Mouse (Mus musculus): ENCODE results near the gene B3gntl1. TPM values are rescaled to one million over a fixed set of nuclear protein-coding genes. Genes with fewer than 3 reads are reported as not detected.
A peak's percentile ranks its signal among the peaks of the same experiment; 100 is the strongest.

Gene B3gntl1
- polyA plus RNA-seq (2014; fragmentation: Nextera tagmentation; extraction: Ambion mirVana) = 6.4 and 6.5 TPM in 2 replicates

GRCm38 (mm10) chr11:121672990-121673572 lies at the start of gene B3gntl1:
B3gntl1 (minus strand) TSS chr11:121673153.
- Histone ChIP-seq H3K27ac (ENCODE audit: low read depth, low read length) (peak within 1 kb of the TSS; percentile 87), H3K4me2 (peak within 1 kb of the TSS; percentile 74), H3K27me3 (ENCODE audit: control insufficient read depth, insufficient read depth, low read length) (no peaks in the 10 kb centered on the region), H3K36me3 (ENCODE audit: control insufficient read depth, insufficient read depth, low read length) (no peaks in the 10 kb centered on the region; the same call in 1 of the 2 replicates), H3K9ac (ENCODE audit: low read depth, low read length) (peak within 1 kb of the TSS; percentile 74), H3K4me1 (ENCODE audit: control insufficient read depth, insufficient read depth, low read length) (peaks cover 5% of the 10 kb centered on the region; the same call in 1 of the 2 replicates), H3K9me3 (replicated peaks; ENCODE audit: control insufficient read depth, low read length) (no peaks in the 10 kb centered on the region), H3K4me3 (ENCODE audit: low read depth, low read length) (peak within 1 kb of the TSS; percentile 65)
- under 1% methylated on average over 46 of the region's 46 CpGs for WGBS (ENCODE audit: insufficient replicate concordance)
- peak; percentile 100 for ATAC-seq (replicated peaks; ENCODE audit: insufficient number of reproducible peaks, low FRiP score, low TSS enrichment)

GRCm38 (mm10) chr11:121722434-121722833 lies 49.5 kb upstream of the B3gntl1 start:
- H3K9ac ChIP-seq (ENCODE audit: low read depth, low read length) = no peak overlapping the region
- H3K4me3 ChIP-seq (ENCODE audit: low read depth, low read length) = no peak overlapping the region
- no peaks in the 10 kb centered on the region for H3K9me3 ChIP-seq (replicated peaks; ENCODE audit: control insufficient read depth, low read length)
- no peaks in the 10 kb centered on the region for H3K4me1 ChIP-seq (ENCODE audit: control insufficient read depth, insufficient read depth, low read length)
- ATAC-seq (replicated peaks; ENCODE audit: insufficient number of reproducible peaks, low FRiP score, low TSS enrichment) = no peak
- no peaks in the 10 kb centered on the region for H3K36me3 ChIP-seq (ENCODE audit: control insufficient read depth, insufficient read depth, low read length)
- WGBS (ENCODE audit: insufficient replicate concordance) = 61% methylated on average over 2 of the region's 2 CpGs
- H3K4me2 ChIP-seq = no peak overlapping the region
- H3K27me3 ChIP-seq (ENCODE audit: control insufficient read depth, insufficient read depth, low read length) = no peaks in the 10 kb centered on the region
- no peak overlapping the region for H3K27ac ChIP-seq (ENCODE audit: low read depth, low read length)

- Histone ChIP-seq H3K27ac (ENCODE audit: low read depth, low read length) (no peak overlapping the region), H3K27me3 (ENCODE audit: control insufficient read depth, insufficient read depth, low read length) (no peaks in the 10 kb centered on the region), H3K4me3 (ENCODE audit: low read depth, low read length) (no peak overlapping the region), H3K4me2 (no peak overlapping the region), H3K4me1 (ENCODE audit: control insufficient read depth, insufficient read depth, low read length) (no peaks in the 10 kb centered on the region), H3K9me3 (replicated peaks; ENCODE audit: control insufficient read depth, low read length) (no peaks in the 10 kb centered on the region), H3K36me3 (ENCODE audit: control insufficient read depth, insufficient read depth, low read length) (no peaks in the 10 kb centered on the region), H3K9ac (ENCODE audit: low read depth, low read length) (no peak overlapping the region)
- 87% methylated on average over 3 of the region's 3 CpGs for WGBS (ENCODE audit: insufficient replicate concordance)
- ATAC-seq (replicated peaks; ENCODE audit: insufficient number of reproducible peaks, low FRiP score, low TSS enrichment) = no peak
Observed at GRCm38 (mm10) chr11:121720752-121721151, 47.8 kb upstream of the B3gntl1 start.

- no peak overlapping the region for H3K4me2 ChIP-seq
- H3K27ac ChIP-seq (ENCODE audit: low read depth, low read length) = no peak overlapping the region
- H3K4me1 ChIP-seq (ENCODE audit: control insufficient read depth, insufficient read depth, low read length) = no peaks in the 10 kb centered on the region
- H3K27me3 ChIP-seq (ENCODE audit: control insufficient read depth, insufficient read depth, low read length) = no peaks in the 10 kb centered on the region
- ATAC-seq (replicated peaks; ENCODE audit: insufficient number of reproducible peaks, low FRiP score, low TSS enrichment) = no peak
- H3K36me3 ChIP-seq (ENCODE audit: control insufficient read depth, insufficient read depth, low read length) = no peaks in the 10 kb centered on the region; the same call in 1 of the 2 replicates
- no peak overlapping the region for H3K4me3 ChIP-seq (ENCODE audit: low read depth, low read length)
- no peaks in the 10 kb centered on the region for H3K9me3 ChIP-seq (replicated peaks; ENCODE audit: control insufficient read depth, low read length)
- H3K9ac ChIP-seq (ENCODE audit: low read depth, low read length) = no peak overlapping the region
- 57% methylated on average over 6 of the region's 6 CpGs for WGBS (ENCODE audit: insufficient replicate concordance)
Observed at GRCm38 (mm10) chr11:121717724-121718123, 44.8 kb upstream of the B3gntl1 start.

GRCm38 (mm10) chr11:121714745-121715485 lies 42.0 kb upstream of the B3gntl1 start:
- 70% methylated on average over 2 of the region's 2 CpGs for WGBS (ENCODE audit: insufficient replicate concordance)
- Histone ChIP-seq H3K36me3 (ENCODE audit: control insufficient read depth, insufficient read depth, low read length) (no peaks in the 10 kb centered on the region; the same call in 1 of the 2 replicates), H3K9me3 (replicated peaks; ENCODE audit: control insufficient read depth, low read length) (no peaks in the 10 kb centered on the region), H3K4me2 (no peak overlapping the region), H3K27ac (ENCODE audit: low read depth, low read length) (no peak overlapping the region), H3K27me3 (ENCODE audit: control insufficient read depth, insufficient read depth, low read length) (no peaks in the 10 kb centered on the region), H3K4me3 (ENCODE audit: low read depth, low read length) (no peak overlapping the region), H3K9ac (ENCODE audit: low read depth, low read length) (no peak overlapping the region), H3K4me1 (ENCODE audit: control insufficient read depth, insufficient read depth, low read length) (no peaks in the 10 kb centered on the region)
- no peak for ATAC-seq (replicated peaks; ENCODE audit: insufficient number of reproducible peaks, low FRiP score, low TSS enrichment)

- 83% methylated on average over 2 of the region's 2 CpGs for WGBS (ENCODE audit: insufficient replicate concordance)
- ATAC-seq (replicated peaks; ENCODE audit: insufficient number of reproducible peaks, low FRiP score, low TSS enrichment) = no peak
- Histone ChIP-seq H3K9me3 (replicated peaks; ENCODE audit: control insufficient read depth, low read length) (no peaks in the 10 kb centered on the region), H3K4me2 (no peak overlapping the region), H3K27me3 (ENCODE audit: control insufficient read depth, insufficient read depth, low read length) (no peaks in the 10 kb centered on the region), H3K27ac (ENCODE audit: low read depth, low read length) (no peak overlapping the region), H3K9ac (ENCODE audit: low read depth, low read length) (no peak overlapping the region), H3K36me3 (ENCODE audit: control insufficient read depth, insufficient read depth, low read length) (no peaks in the 10 kb centered on the region; the same call in 1 of the 2 replicates), H3K4me3 (ENCODE audit: low read depth, low read length) (no peak overlapping the region), H3K4me1 (ENCODE audit: control insufficient read depth, insufficient read depth, low read length) (no peaks in the 10 kb centered on the region)
Observed at GRCm38 (mm10) chr11:121713569-121713968, 40.6 kb upstream of the B3gntl1 start.

- Histone ChIP-seq H3K27ac (ENCODE audit: low read depth, low read length) (no peak overlapping the region), H3K4me2 (no peak overlapping the region), H3K4me1 (ENCODE audit: control insufficient read depth, insufficient read depth, low read length) (no peaks in the 10 kb centered on the region), H3K9ac (ENCODE audit: low read depth, low read length) (no peak overlapping the region), H3K36me3 (ENCODE audit: control insufficient read depth, insufficient read depth, low read length) (no peaks in the 10 kb centered on the region; the same call in 1 of the 2 replicates), H3K4me3 (ENCODE audit: low read depth, low read length) (no peak overlapping the region), H3K27me3 (ENCODE audit: control insufficient read depth, insufficient read depth, low read length) (no peaks in the 10 kb centered on the region), H3K9me3 (replicated peaks; ENCODE audit: control insufficient read depth, low read length) (no peaks in the 10 kb centered on the region)
- ATAC-seq (replicated peaks; ENCODE audit: insufficient number of reproducible peaks, low FRiP score, low TSS enrichment) = no peak
- 89% methylated on average over 6 of the region's 6 CpGs for WGBS (ENCODE audit: insufficient replicate concordance)
Observed at GRCm38 (mm10) chr11:121712987-121713386, 40.0 kb upstream of the B3gntl1 start.

- Histone ChIP-seq H3K4me2 (no peak overlapping the region), H3K4me3 (ENCODE audit: low read depth, low read length) (no peak overlapping the region), H3K27me3 (ENCODE audit: control insufficient read depth, insufficient read depth, low read length) (peaks cover 5% of the 10 kb centered on the region), H3K27ac (ENCODE audit: low read depth, low read length) (no peak overlapping the region), H3K4me1 (ENCODE audit: control insufficient read depth, insufficient read depth, low read length) (no peaks in the 10 kb centered on the region), H3K9ac (ENCODE audit: low read depth, low read length) (no peak overlapping the region), H3K36me3 (ENCODE audit: control insufficient read depth, insufficient read depth, low read length) (no peaks in the 10 kb centered on the region; the same call in 1 of the 2 replicates), H3K9me3 (replicated peaks; ENCODE audit: control insufficient read depth, low read length) (no peaks in the 10 kb centered on the region)
- no peak for ATAC-seq (replicated peaks; ENCODE audit: insufficient number of reproducible peaks, low FRiP score, low TSS enrichment)
- 93% methylated on average over 5 of the region's 5 CpGs for WGBS (ENCODE audit: insufficient replicate concordance)
Observed at GRCm38 (mm10) chr11:121710245-121710644, 37.3 kb upstream of the B3gntl1 start.

All from heart, embryonic 11.5 days (tissue).